Mouse (Mus musculus): ENCODE measurements around the gene Ssu72. TPM values are rescaled to one million over a fixed set of nuclear protein-coding genes. Genes with fewer than 3 reads are reported as not detected.

Gene Ssu72
- polyA plus RNA-seq, 1 experiment = 141 TPM

- TF ChIP-seq POLR2A (IDR thresholded peaks at IDR 0.05; ENCODE audit: borderline replicate concordance, insufficient read depth, low read length) (no peak), CTCF (IDR thresholded peaks at IDR 0.05; ENCODE audit: borderline replicate concordance, insufficient read depth, low read depth, low read length) (no peak)
- Histone ChIP-seq H3K4me1 (ENCODE audit: control insufficient read depth, insufficient read depth, low read length) (peaks cover 8% of the 10 kb centered on the region), H3K27ac (ENCODE audit: insufficient read depth, low read length) (no peak overlapping the region), H3K4me3 (replicated peaks; ENCODE audit: insufficient read depth, low read depth, low read length) (peak overlapping the region; percentile 77), H3K27me3 (ENCODE audit: control insufficient read depth, insufficient read depth, low read length) (no peaks in the 10 kb centered on the region)
- no peak for DNase-seq
- WGBS = under 1% methylated on average over 28 of the region's 28 CpGs
Observed at GRCm38 (mm10) chr4:155761356-155762099, 56.9 kb downstream of the Ssu72 start.

DNA sequence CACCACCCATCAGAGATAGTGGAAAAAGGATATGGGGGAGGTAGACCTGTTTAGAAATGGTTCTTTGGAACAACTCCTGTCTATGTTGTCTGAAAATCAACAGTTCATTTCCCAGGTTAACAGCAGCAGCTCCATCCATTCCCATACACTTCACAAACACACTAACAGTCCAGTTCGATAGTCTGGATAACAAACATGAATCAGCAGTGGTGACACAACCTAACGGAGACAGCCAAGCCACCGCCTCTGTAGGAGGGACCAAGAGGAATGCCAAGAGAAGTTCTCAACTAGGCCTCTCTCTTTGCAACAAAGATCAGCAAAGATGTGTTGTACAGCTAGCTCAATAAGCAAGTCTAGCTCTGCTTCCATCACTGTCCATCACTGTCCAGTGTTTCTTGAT lies 57.8 kb downstream of the Ssu72 start:
- Histone ChIP-seq H3K4me3 (replicated peaks; ENCODE audit: insufficient read depth, low read depth, low read length) (no peak overlapping the region), H3K27me3 (ENCODE audit: control insufficient read depth, insufficient read depth, low read length) (no peaks in the 10 kb centered on the region), H3K27ac (ENCODE audit: insufficient read depth, low read length) (no peak overlapping the region), H3K4me1 (ENCODE audit: control insufficient read depth, insufficient read depth, low read length) (peaks cover 8% of the 10 kb centered on the region)
- TF ChIP-seq CTCF (IDR thresholded peaks at IDR 0.05; ENCODE audit: borderline replicate concordance, insufficient read depth, low read depth, low read length) (no peak), POLR2A (IDR thresholded peaks at IDR 0.05; ENCODE audit: borderline replicate concordance, insufficient read depth, low read length) (no peak)
- DNase-seq = no peak
- WGBS = 74% methylated on average over 3 of the region's 3 CpGs

- WGBS = 38% methylated on average over 5 of the region's 5 CpGs
- Histone ChIP-seq H3K27ac (ENCODE audit: insufficient read depth, low read length) (peak overlapping the region; percentile 35; the same call in 1 of the 2 replicates), H3K27me3 (ENCODE audit: control insufficient read depth, insufficient read depth, low read length) (no peaks in the 10 kb centered on the region), H3K4me3 (replicated peaks; ENCODE audit: insufficient read depth, low read depth, low read length) (no peak overlapping the region), H3K4me1 (ENCODE audit: control insufficient read depth, insufficient read depth, low read length) (peaks cover 9% of the 10 kb centered on the region)
- DNase-seq = no peak
- TF ChIP-seq CTCF (IDR thresholded peaks at IDR 0.05; ENCODE audit: borderline replicate concordance, insufficient read depth, low read depth, low read length) (no peak), POLR2A (IDR thresholded peaks at IDR 0.05; ENCODE audit: borderline replicate concordance, insufficient read depth, low read length) (no peak)
Observed at GRCm38 (mm10) chr4:155769496-155769879, 64.9 kb downstream of the Ssu72 start.

GRCm38 (mm10) chr4:155769880-155770512 lies 65.4 kb downstream of the Ssu72 start:
- peak; percentile 94 to 97 for DNase-seq
- TF ChIP-seq CTCF (IDR thresholded peaks at IDR 0.05; ENCODE audit: borderline replicate concordance, insufficient read depth, low read depth, low read length) (peak; percentile 93), POLR2A (IDR thresholded peaks at IDR 0.05; ENCODE audit: borderline replicate concordance, insufficient read depth, low read length) (peak; percentile 62)
- peaks cover 10% of the 10 kb centered on the region for H3K4me1 ChIP-seq (ENCODE audit: control insufficient read depth, insufficient read depth, low read length)
- H3K4me3 ChIP-seq (replicated peaks; ENCODE audit: insufficient read depth, low read depth, low read length) = peak overlapping the region; percentile 62
- peak overlapping the region; percentile 74 for H3K27ac ChIP-seq (ENCODE audit: insufficient read depth, low read length)
- H3K27me3 ChIP-seq (ENCODE audit: control insufficient read depth, insufficient read depth, low read length) = no peaks in the 10 kb centered on the region
- under 1% methylated on average over 39 of the region's 39 CpGs for WGBS

GRCm38 (mm10) chr4:155770626-155771025 lies 66.0 kb downstream of the Ssu72 start:
- peak overlapping the region; percentile 2; the same call in 1 of the 2 replicates for H3K27ac ChIP-seq (ENCODE audit: insufficient read depth, low read length)
- no peak for DNase-seq
- TF ChIP-seq POLR2A (IDR thresholded peaks at IDR 0.05; ENCODE audit: borderline replicate concordance, insufficient read depth, low read length) = no peak
- TF ChIP-seq CTCF (IDR thresholded peaks at IDR 0.05; ENCODE audit: borderline replicate concordance, insufficient read depth, low read depth, low read length) = no peak
- peak overlapping the region; percentile 62 for H3K4me3 ChIP-seq (replicated peaks; ENCODE audit: insufficient read depth, low read depth, low read length)
- no peaks in the 10 kb centered on the region for H3K27me3 ChIP-seq (ENCODE audit: control insufficient read depth, insufficient read depth, low read length)
- peaks cover 16% of the 10 kb centered on the region for H3K4me1 ChIP-seq (ENCODE audit: control insufficient read depth, insufficient read depth, low read length)
- whole genome bisulfite sequencing = 22% methylated on average over 24 of the region's 24 CpGs

DNA sequence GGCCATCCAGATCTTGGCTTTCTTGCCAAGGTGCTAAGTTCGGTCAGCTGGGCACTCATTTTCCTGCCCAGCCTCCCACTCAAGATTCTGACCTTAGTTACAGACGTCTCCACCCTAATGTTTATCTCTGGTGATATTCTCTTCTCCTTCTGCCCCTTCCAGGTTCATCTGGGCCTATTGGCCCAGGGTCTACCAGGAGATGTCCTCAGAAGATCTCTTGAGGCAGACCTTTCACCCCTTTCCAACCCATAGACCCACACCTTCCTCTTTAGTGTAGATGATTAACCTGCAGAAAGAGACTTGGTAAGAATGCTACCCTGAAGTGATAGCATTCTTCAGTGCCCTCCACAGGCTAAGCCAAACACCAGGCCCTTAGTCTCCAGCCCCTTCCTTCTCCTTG lies 67.1 kb downstream of the Ssu72 start:
- no peak for DNase-seq
- no peaks in the 10 kb centered on the region for H3K27me3 ChIP-seq (ENCODE audit: control insufficient read depth, insufficient read depth, low read length)
- WGBS = 70% methylated on average over 2 of the region's 2 CpGs
- peaks cover 21% of the 10 kb centered on the region for H3K4me1 ChIP-seq (ENCODE audit: control insufficient read depth, insufficient read depth, low read length)
- TF ChIP-seq POLR2A (IDR thresholded peaks at IDR 0.05; ENCODE audit: borderline replicate concordance, insufficient read depth, low read length) (no peak), CTCF (IDR thresholded peaks at IDR 0.05; ENCODE audit: borderline replicate concordance, insufficient read depth, low read depth, low read length) (no peak)
- no peak overlapping the region for H3K4me3 ChIP-seq (replicated peaks; ENCODE audit: insufficient read depth, low read depth, low read length)
- no peak overlapping the region for H3K27ac ChIP-seq (ENCODE audit: insufficient read depth, low read length)

- no peak for DNase-seq
- 84% methylated on average over 13 of the region's 13 CpGs for WGBS
- H3K4me1 ChIP-seq (ENCODE audit: control insufficient read depth, insufficient read depth, low read length) = peaks cover 21% of the 10 kb centered on the region
- no peak overlapping the region for H3K27ac ChIP-seq (ENCODE audit: insufficient read depth, low read length)
- no peaks in the 10 kb centered on the region for H3K27me3 ChIP-seq (ENCODE audit: control insufficient read depth, insufficient read depth, low read length)
- no peak overlapping the region for H3K4me3 ChIP-seq (replicated peaks; ENCODE audit: insufficient read depth, low read depth, low read length)
- TF ChIP-seq CTCF (IDR thresholded peaks at IDR 0.05; ENCODE audit: borderline replicate concordance, insufficient read depth, low read depth, low read length) (no peak), POLR2A (IDR thresholded peaks at IDR 0.05; ENCODE audit: borderline replicate concordance, insufficient read depth, low read length) (no peak)
Observed at GRCm38 (mm10) chr4:155772786-155773185, 68.2 kb downstream of the Ssu72 start.
